Mouse (Mus musculus): ENCODE measurements around the gene 4632433K11Rik. TPM values are rescaled to one million over a fixed set of nuclear protein-coding genes. Genes with fewer than 3 reads are reported as not detected.

4632433K11Rik gene
- polyA plus RNA-seq (2014; fragmentation: Illumina TruSeq; extraction: RNeasy Lipid Tissue Mini Kit (QIAGEN cat#74804); ENCODE audit: low read depth, low replicate concordance) = 0.85 TPM

GRCm38 (mm10) chr7:5033818-5034217, at the start of gene 4632433K11Rik:
Gene 4632433K11Rik, plus strand, starts transcription at chr7:5034118.

GRCm38 (mm10) chr7:4996003-4996895, 37.7 kb upstream of the 4632433K11Rik start, which contains the start of gene Zfp579:
Gene Zfp579, minus strand, starts transcription at chr7:4996158.

GRCm38 (mm10) chr7:5014251-5015117, 19.4 kb upstream of the 4632433K11Rik start, which contains the start of the genes Zfp524 and Fiz1:
Gene Zfp524, plus strand, starts transcription at chr7:5014415.
Gene Fiz1, minus strand, starts transcription at chr7:5014697.

GRCm38 (mm10) chr7:5015118-5016001, 18.6 kb upstream of the 4632433K11Rik start, which contains the start of gene Gm44973:
Gene Gm44973, plus strand, starts transcription at chr7:5015496.

GRCm38 (mm10) chr7:5020000-5020681, 13.8 kb upstream of the 4632433K11Rik start, which contains the start of the genes Zfp865 and Ccdc106:
Gene Zfp865, plus strand, starts transcription at chr7:5020376.
Gene Ccdc106, plus strand, starts transcription at chr7:5020553.

GRCm38 (mm10) chr7:5038109-5038732, 4.3 kb downstream of the 4632433K11Rik start, which contains the start of gene Zfp784:
Gene Zfp784, minus strand, starts transcription at chr7:5038446.

GRCm38 (mm10) chr7:5051193-5052192, 17.6 kb downstream of the 4632433K11Rik start, which contains the start of gene Zfp580:
Gene Zfp580, plus strand, starts transcription at chr7:5051538.

GRCm38 (mm10) chr7:5061774-5062359, 27.9 kb downstream of the 4632433K11Rik start, which contains the start of gene U2af2:
Gene U2af2, plus strand, starts transcription at chr7:5062143.

GRCm38 (mm10) chr7:5080010-5080751, 46.3 kb downstream of the 4632433K11Rik start, which contains the start of gene Epn1:
Gene Epn1, plus strand, starts transcription at chr7:5080235.

Other genes with a start within 250 kb of the 4632433K11Rik start
- 1.1 TPM for gene Tmem238, start 244.5 kb upstream of the 4632433K11Rik start, polyA plus RNA-seq (2014; fragmentation: Illumina TruSeq; extraction: RNeasy Lipid Tissue Mini Kit (QIAGEN cat#74804); ENCODE audit: low read depth, low replicate concordance)
- gene Rpl28, start 241.2 kb upstream of the 4632433K11Rik start, polyA plus RNA-seq (2014; fragmentation: Illumina TruSeq; extraction: RNeasy Lipid Tissue Mini Kit (QIAGEN cat#74804); ENCODE audit: low read depth, low replicate concordance) = 18.8 TPM
- 4.7 TPM for gene Ube2s, start 221.5 kb upstream of the 4632433K11Rik start, polyA plus RNA-seq (2014; fragmentation: Illumina TruSeq; extraction: RNeasy Lipid Tissue Mini Kit (QIAGEN cat#74804); ENCODE audit: low read depth, low replicate concordance)
- gene Shisa7, start 189.4 kb upstream of the 4632433K11Rik start, polyA plus RNA-seq (2014; fragmentation: Illumina TruSeq; extraction: RNeasy Lipid Tissue Mini Kit (QIAGEN cat#74804); ENCODE audit: low read depth, low replicate concordance) = not detected
- gene Isoc2b, start 163.9 kb upstream of the 4632433K11Rik start, polyA plus RNA-seq (2014; fragmentation: Illumina TruSeq; extraction: RNeasy Lipid Tissue Mini Kit (QIAGEN cat#74804); ENCODE audit: low read depth, low replicate concordance) = 5.4 TPM
- 4.8 TPM for gene Isoc2a, start 157.0 kb upstream of the 4632433K11Rik start, polyA plus RNA-seq (2014; fragmentation: Illumina TruSeq; extraction: RNeasy Lipid Tissue Mini Kit (QIAGEN cat#74804); ENCODE audit: low read depth, low replicate concordance)
- not detected for gene Gm36210, start 127.6 kb upstream of the 4632433K11Rik start, polyA plus RNA-seq (2014; fragmentation: Illumina TruSeq; extraction: RNeasy Lipid Tissue Mini Kit (QIAGEN cat#74804); ENCODE audit: low read depth, low replicate concordance)
- gene Zfp628, start 118.9 kb upstream of the 4632433K11Rik start, polyA plus RNA-seq (2014; fragmentation: Illumina TruSeq; extraction: RNeasy Lipid Tissue Mini Kit (QIAGEN cat#74804); ENCODE audit: low read depth, low replicate concordance) = not detected
- not detected for gene Nat14, start 112.1 kb upstream of the 4632433K11Rik start, polyA plus RNA-seq (2014; fragmentation: Illumina TruSeq; extraction: RNeasy Lipid Tissue Mini Kit (QIAGEN cat#74804); ENCODE audit: low read depth, low replicate concordance)
- gene Ssc5d, start 108.3 kb upstream of the 4632433K11Rik start, polyA plus RNA-seq (2014; fragmentation: Illumina TruSeq; extraction: RNeasy Lipid Tissue Mini Kit (QIAGEN cat#74804); ENCODE audit: low read depth, low replicate concordance) = not detected
- not detected for gene Sbk2, start 69.7 kb upstream of the 4632433K11Rik start, polyA plus RNA-seq (2014; fragmentation: Illumina TruSeq; extraction: RNeasy Lipid Tissue Mini Kit (QIAGEN cat#74804); ENCODE audit: low read depth, low replicate concordance)
- not detected for gene Sbk3, start 63.0 kb upstream of the 4632433K11Rik start, polyA plus RNA-seq (2014; fragmentation: Illumina TruSeq; extraction: RNeasy Lipid Tissue Mini Kit (QIAGEN cat#74804); ENCODE audit: low read depth, low replicate concordance)
- 6.3 TPM for gene Zfp579, start 38.0 kb upstream of the 4632433K11Rik start, polyA plus RNA-seq (2014; fragmentation: Illumina TruSeq; extraction: RNeasy Lipid Tissue Mini Kit (QIAGEN cat#74804); ENCODE audit: low read depth, low replicate concordance)
- 0.58 TPM for gene Zfp524, start 19.7 kb upstream of the 4632433K11Rik start, polyA plus RNA-seq (2014; fragmentation: Illumina TruSeq; extraction: RNeasy Lipid Tissue Mini Kit (QIAGEN cat#74804); ENCODE audit: low read depth, low replicate concordance)
- gene Fiz1, start 19.4 kb upstream of the 4632433K11Rik start, polyA plus RNA-seq (2014; fragmentation: Illumina TruSeq; extraction: RNeasy Lipid Tissue Mini Kit (QIAGEN cat#74804); ENCODE audit: low read depth, low replicate concordance) = 7.7 TPM
- not detected for gene Gm44973, start 18.6 kb upstream of the 4632433K11Rik start, polyA plus RNA-seq (2014; fragmentation: Illumina TruSeq; extraction: RNeasy Lipid Tissue Mini Kit (QIAGEN cat#74804); ENCODE audit: low read depth, low replicate concordance)
- gene Zfp865, start 13.7 kb upstream of the 4632433K11Rik start, polyA plus RNA-seq (2014; fragmentation: Illumina TruSeq; extraction: RNeasy Lipid Tissue Mini Kit (QIAGEN cat#74804); ENCODE audit: low read depth, low replicate concordance) = 2.7 TPM
- not detected for gene Ccdc106, start 13.6 kb upstream of the 4632433K11Rik start, polyA plus RNA-seq (2014; fragmentation: Illumina TruSeq; extraction: RNeasy Lipid Tissue Mini Kit (QIAGEN cat#74804); ENCODE audit: low read depth, low replicate concordance)
- gene Zfp784, start 4.3 kb downstream of the 4632433K11Rik start, polyA plus RNA-seq (2014; fragmentation: Illumina TruSeq; extraction: RNeasy Lipid Tissue Mini Kit (QIAGEN cat#74804); ENCODE audit: low read depth, low replicate concordance) = 1.9 TPM
- gene Zfp580, start 17.4 kb downstream of the 4632433K11Rik start, polyA plus RNA-seq (2014; fragmentation: Illumina TruSeq; extraction: RNeasy Lipid Tissue Mini Kit (QIAGEN cat#74804); ENCODE audit: low read depth, low replicate concordance) = not detected
- 9.5 TPM for gene U2af2, start 28.0 kb downstream of the 4632433K11Rik start, polyA plus RNA-seq (2014; fragmentation: Illumina TruSeq; extraction: RNeasy Lipid Tissue Mini Kit (QIAGEN cat#74804); ENCODE audit: low read depth, low replicate concordance)
- 4.5 TPM for gene Epn1, start 46.1 kb downstream of the 4632433K11Rik start, polyA plus RNA-seq (2014; fragmentation: Illumina TruSeq; extraction: RNeasy Lipid Tissue Mini Kit (QIAGEN cat#74804); ENCODE audit: low read depth, low replicate concordance)
- gene Rfpl4, start 82.8 kb downstream of the 4632433K11Rik start, polyA plus RNA-seq (2014; fragmentation: Illumina TruSeq; extraction: RNeasy Lipid Tissue Mini Kit (QIAGEN cat#74804); ENCODE audit: low read depth, low replicate concordance) = not detected
- 1.2 TPM for gene Rasl2-9, start 91.8 kb downstream of the 4632433K11Rik start, polyA plus RNA-seq (2014; fragmentation: Illumina TruSeq; extraction: RNeasy Lipid Tissue Mini Kit (QIAGEN cat#74804); ENCODE audit: low read depth, low replicate concordance)
- gene Vmn1r55, start 115.6 kb downstream of the 4632433K11Rik start, polyA plus RNA-seq (2014; fragmentation: Illumina TruSeq; extraction: RNeasy Lipid Tissue Mini Kit (QIAGEN cat#74804); ENCODE audit: low read depth, low replicate concordance) = not detected
- gene Vmn1r56, start 162.6 kb downstream of the 4632433K11Rik start, polyA plus RNA-seq (2014; fragmentation: Illumina TruSeq; extraction: RNeasy Lipid Tissue Mini Kit (QIAGEN cat#74804); ENCODE audit: low read depth, low replicate concordance) = not detected
- gene Vmn1r57, start 184.4 kb downstream of the 4632433K11Rik start, polyA plus RNA-seq (2014; fragmentation: Illumina TruSeq; extraction: RNeasy Lipid Tissue Mini Kit (QIAGEN cat#74804); ENCODE audit: low read depth, low replicate concordance) = not detected

All from liver, adult 10 weeks (tissue).